Mouse (Mus musculus) naive thymus-derived CD4-positive, alpha-beta T cell, adult 2 months (primary cell): ENCODE measurements around the gene Cep83.
A peak's percentile ranks its signal among the peaks of the same experiment; 100 is the strongest.

ENCODE experiments used
- DNase-seq: peaks from one replicate; pipeline ENCODE4 v3.0.0-alpha.2; 2011; ENCODE audit warnings: low read depth

Gene Cep83

DNA sequence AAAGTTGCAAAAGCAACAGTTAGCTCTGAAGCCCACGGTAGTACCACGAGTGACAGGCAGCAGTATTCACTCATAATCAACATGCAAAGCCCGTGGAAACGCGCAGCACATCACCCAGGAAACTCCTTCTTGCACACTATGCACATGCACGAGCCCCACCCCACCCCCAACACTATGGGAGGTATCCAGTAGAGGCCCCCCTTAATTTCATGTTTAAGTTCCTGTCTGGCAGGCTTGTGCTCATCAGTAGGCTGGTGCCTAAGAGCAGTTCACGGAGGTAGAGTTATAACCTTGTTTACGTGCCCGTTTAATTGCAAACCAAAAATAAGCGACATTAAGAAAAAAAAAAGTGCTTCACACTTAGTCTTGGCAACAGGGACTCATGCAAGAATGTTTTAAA, 138.9 kb downstream of the Cep83 start:
- peak; percentile 31 for DNase-seq

DNA sequence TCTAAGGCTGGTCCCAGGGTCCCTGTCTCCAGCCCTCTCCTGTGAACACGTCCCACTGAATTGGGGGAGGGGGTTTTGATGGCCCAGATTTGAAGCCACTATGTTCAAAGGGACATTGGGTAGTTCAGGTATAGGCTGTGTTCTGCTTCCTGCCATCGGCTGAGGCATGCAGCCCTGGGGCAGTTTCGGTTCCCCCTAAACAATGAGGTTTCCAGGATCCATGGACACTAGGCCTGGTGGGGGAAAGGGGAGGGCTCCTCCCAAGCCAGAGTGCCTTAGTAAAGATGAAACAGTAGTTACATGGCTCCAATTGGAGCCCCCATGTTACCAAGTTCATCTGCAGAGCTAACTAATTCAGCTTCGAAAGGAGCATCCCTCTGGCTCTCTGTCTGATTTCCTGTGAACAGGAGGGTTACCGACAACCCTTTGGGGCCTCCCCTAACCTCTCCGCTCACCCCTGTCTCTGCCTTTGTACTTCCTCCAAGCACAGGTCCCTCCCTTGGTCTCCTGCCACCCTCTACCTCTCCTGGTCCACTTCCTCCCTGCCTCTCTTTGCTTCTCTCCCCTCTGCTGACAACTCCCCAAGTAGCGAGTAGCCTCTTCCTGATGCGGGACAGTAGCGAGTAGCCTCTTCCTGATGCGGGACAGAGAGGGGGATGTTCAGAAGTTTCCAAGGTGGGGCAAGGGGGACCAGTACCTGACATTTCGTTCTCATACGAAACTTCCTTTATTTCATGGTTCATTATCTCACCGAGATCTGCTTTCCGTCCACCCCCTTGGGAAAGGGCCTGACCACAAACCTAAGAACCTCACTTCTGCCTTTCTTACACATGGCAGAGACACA, 139.7 kb downstream of the Cep83 start:
- DNase-seq, result peak; percentile 76

GRCm38 (mm10) chr10:94828734-94829230, 140.3 kb downstream of the Cep83 start:
- DNase-seq, result no peak

DNA sequence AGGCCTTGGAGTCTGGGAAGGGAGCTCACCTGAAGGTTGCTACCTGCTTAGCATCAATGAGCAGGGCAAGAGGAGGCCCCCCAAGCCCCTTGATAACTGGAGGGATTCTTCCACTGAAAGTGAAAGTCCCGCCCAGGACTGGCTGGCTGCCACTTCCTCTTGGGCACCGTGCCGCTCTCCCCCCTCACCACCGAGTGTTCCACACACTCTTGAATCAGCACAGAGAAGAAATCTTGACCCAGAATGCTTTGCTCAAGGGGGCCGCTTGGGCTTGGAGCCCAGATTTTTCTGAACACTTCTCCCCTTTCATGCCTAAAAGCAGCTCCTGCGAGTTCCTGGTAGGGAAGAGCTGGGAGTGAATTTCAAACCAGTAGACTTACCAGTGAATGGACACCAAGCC, 141.0 kb downstream of the Cep83 start:
- DNase-seq, result peak; percentile 79

DNA sequence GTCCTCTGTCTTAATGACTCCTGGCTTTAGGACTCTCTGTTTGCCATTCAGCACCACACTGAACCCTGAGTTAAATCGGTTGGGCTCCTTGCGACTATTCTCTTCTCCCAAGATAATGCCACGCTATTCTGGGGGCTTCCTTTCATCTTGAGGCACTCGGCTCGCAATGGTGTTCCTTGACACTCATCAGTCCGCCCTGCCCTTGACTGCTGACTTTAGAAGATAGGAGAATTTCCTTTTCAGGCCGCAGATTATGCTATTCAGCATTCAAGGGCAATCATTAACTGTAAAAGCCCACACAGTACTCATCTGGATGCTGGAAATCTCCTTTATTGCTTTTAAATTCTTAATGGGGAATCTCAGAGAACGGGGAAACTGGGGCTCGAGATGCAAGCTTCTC, 147.4 kb downstream of the Cep83 start:
- DNase-seq, result no peak
